Mouse (Mus musculus) cortical plate, adult 2 months (tissue): Measurements from ENCODE around the gene Ell. TPM values are rescaled to one million over a fixed set of nuclear protein-coding genes. Genes with fewer than 3 reads are reported as not detected.

Experiments used
- H3K27ac ChIP-seq: fragments of 200-500 bp; 2 replicates; pipeline ENCODE4 v1.5.1; 2012; ENCODE audit warnings: low read length, control low read depth, inconsistent platforms; ENCODE audit not compliant: insufficient read depth
- H3K4me1 ChIP-seq: fragments of 200-500 bp; 2 replicates; pipeline ENCODE4 v1.6.1; 2011; ENCODE audit warnings: low read length; ENCODE audit not compliant: control insufficient read depth, insufficient read depth
- H3K4me3 ChIP-seq: fragments of 200-500 bp; 2 replicates; pipeline ENCODE4 v1.5.1; 2011; ENCODE audit warnings: mild to moderate bottlenecking, low read length, control low read depth; ENCODE audit not compliant: insufficient read depth
- CTCF ChIP-seq: fragments of 200-500 bp; IDR thresholded peaks from 2 replicates; pipeline ENCODE4 v1.5.1; 2011; ENCODE audit warnings: mild to moderate bottlenecking, control low read depth, low read length; ENCODE audit not compliant: insufficient read depth; ENCODE audit errors: extremely low read depth
- POLR2A ChIP-seq: fragments of 200-500 bp; IDR thresholded peaks from 2 replicates; pipeline ENCODE4 v1.6.1; 2011; ENCODE audit warnings: mild to moderate bottlenecking, low read length, control low read depth; ENCODE audit not compliant: insufficient read depth; ENCODE audit errors: extremely low read depth
- polyA plus RNA-seq: library from polyadenylated mRNA; depleted of rRNA; stranded (reverse); fragments of >200 nt; gene quantifications from 2 replicates; pipeline ENCODE4 v1.2.3, GENCODE M21; 2012

The Ell gene
- polyA plus RNA-seq, 1 experiment, result 23.9 TPM

DNA sequence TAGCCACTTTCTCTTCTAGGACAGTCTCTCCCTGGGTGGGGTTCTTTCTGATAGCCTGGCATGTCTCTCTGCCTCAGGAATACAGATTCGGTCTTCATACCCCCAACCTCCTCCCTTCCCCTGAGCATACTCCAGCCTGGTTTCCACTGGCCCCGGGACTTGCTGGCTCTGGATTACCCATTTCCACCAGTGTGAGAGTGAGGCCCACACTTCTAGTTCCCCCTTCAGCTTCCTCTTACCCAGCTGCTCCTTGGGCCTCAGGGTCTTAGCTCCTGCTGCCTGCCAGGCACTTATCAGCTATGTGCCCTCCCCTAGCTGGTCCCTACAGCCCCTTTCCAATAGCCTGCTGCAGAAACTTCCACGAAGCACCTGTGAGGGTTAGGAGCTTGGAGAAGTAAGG is 76.6 kb downstream of the Ell start, which contains the start of gene Lrrc25:
Lrrc25 (plus strand) TSS at position 262 of the 400 bp plus-strand sequence.
- Histone ChIP-seq H3K27ac (no peak within 1 kb of the TSS), H3K4me1 (no peaks in the 10 kb centered on the region)
- TF ChIP-seq CTCF, result no peak
- TF ChIP-seq POLR2A, result no peak

DNA sequence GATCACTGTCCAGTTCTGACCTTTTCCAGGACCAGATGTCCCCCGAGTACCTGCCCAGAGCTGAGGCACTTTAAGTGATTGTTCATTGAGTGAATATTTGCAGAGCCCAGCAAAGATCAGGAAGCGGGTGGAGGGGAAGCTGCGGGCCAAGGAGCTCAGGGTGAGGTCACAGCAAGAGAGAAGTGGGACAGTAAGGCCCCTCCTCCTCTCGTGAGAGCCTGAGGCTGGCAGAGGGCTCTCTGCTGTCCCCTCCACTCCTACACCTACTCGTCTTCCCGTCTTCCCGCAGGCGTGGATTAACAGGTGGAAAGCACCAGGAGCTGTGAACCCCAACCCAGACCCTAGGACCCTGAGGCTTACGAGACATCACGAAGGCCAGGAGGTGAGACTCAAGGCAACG is 77.4 kb downstream of the Ell start:
- H3K4me3 ChIP-seq, result no peak overlapping the region
- no peak overlapping the region for H3K27ac ChIP-seq
- H3K4me1 ChIP-seq, result no peaks in the 10 kb centered on the region
- no peak for TF ChIP-seq POLR2A
- TF ChIP-seq CTCF, result no peak

More for the DNA sequence above, 76.6 kb downstream of the Ell start, which contains the start of gene Lrrc25:
- H3K4me3 ChIP-seq, result no peak within 1 kb of the TSS

DNA sequence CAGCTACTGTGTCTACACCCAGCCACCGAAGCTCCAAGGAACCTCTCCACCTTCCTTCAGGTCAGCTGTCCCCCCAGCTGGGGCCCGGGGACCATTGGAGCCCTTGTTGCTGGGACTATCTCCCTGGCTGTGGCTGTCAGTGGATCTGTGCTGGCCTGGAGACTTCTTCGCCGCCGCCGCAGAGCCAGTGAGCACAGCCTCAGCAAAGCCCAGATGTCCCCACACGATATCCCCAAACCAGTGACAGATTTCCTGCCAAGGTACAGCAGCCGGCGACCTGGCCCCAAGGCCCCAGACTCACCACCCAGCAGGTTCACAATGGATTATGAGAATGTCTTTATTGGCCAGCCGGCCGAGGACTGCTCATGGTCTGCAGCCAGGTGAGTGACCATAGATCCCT is 78.7 kb downstream of the Ell start:
- H3K4me1 ChIP-seq, result no peaks in the 10 kb centered on the region
- no peak overlapping the region for H3K27ac ChIP-seq
- no peak overlapping the region for H3K4me3 ChIP-seq
- TF ChIP-seq CTCF (no peak), POLR2A (no peak)

DNA sequence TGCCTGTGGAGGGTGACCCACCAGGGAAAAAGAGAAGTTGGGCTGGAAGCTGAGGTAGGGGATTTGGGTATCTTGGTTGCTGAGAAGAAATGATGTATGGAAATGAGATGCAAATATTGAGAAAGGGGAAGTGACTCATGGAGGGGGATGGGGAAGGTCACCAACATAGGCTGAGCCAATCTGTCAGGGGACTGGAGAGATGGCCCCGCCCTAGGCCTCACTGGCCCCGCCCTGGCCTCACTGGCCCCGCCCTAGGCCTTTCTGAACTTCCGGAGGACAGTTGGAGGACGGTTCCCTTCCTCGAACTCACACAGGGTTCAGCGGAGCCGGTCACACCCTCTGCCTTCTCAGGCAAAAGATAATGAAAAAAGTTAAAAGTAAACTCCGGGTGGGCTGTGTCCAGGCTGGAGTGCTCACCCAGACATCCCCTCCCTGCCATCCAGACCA is 79.7 kb downstream of the Ell start:
- Histone ChIP-seq H3K27ac (no peak overlapping the region), H3K4me1 (no peaks in the 10 kb centered on the region)

DNA sequence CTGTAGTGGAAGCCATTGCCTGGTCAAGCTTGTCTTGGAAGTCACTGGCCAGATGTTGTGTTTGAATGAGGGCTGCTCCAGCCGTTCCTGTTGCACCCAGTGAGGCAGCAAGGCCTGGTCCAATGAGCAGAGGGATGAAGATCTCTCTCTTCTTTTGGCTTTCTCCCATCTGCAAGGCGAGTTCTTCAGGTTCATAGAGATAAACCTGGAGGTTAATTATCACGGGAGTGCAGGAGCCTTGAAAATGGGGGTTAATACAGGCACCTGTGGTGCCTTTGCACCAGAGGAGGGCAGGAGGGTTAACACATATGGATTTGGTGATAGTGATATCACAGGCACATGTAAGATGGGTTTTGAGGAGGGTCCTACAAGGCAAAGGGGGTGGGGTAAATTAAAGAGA is 83.0 kb downstream of the Ell start:
- Histone ChIP-seq H3K27ac (no peak overlapping the region), H3K4me1 (no peaks in the 10 kb centered on the region), H3K4me3 (no peak overlapping the region)
- TF ChIP-seq POLR2A (no peak), CTCF (no peak)

More for the DNA sequence above, 79.7 kb downstream of the Ell start:
- TF ChIP-seq CTCF, result no peak
- no peak for TF ChIP-seq POLR2A
- no peak overlapping the region for H3K4me3 ChIP-seq

DNA sequence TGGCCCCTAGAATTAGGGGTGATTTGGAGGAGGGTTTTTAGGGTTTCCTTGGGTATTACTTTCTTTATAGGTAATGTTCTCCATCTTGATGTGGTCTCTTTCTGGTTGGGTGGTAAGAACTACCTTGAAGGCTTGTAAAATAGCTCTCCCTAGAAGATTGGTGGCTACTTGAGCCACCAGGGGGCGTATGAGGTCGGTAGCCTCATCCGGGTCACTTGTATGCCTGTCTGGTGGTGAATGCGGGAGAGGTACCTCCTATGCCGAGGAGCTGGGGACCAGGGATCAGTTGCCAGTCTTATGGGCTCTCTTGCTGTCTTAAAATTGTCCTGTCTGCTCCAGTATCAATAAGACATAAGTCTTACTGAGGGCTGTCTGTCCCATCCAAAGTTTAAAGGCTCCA is 85.8 kb downstream of the Ell start:
- TF ChIP-seq CTCF (peak; percentile 29; the same call in 1 of the 2 replicates), POLR2A (no peak)

DNA sequence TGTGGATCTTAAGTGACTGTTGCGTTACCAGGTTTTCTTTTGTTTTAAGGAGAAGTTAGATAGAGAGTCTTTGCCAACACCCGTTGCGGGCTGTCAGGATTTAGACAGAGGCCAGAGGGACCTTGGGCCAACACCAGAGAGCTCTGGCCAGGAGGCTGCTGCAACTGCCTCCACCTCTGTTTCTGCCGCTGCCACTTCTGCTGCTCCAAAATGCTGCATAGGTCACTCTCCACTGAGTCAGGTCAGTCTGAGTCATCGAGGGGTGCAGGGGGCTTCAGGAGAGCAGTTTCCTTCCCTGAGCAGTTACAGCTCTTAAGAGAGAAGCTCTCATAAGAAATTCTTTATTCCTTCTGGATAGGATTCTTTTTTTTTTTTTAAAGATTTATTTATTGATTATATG is 87.8 kb downstream of the Ell start:
- Histone ChIP-seq H3K4me1 (no peaks in the 10 kb centered on the region), H3K27ac (no peak overlapping the region), H3K4me3 (no peak overlapping the region)
- TF ChIP-seq POLR2A (no peak), CTCF (no peak)

More for the DNA sequence above, 85.8 kb downstream of the Ell start:
- Histone ChIP-seq H3K4me3 (no peak overlapping the region), H3K4me1 (no peaks in the 10 kb centered on the region), H3K27ac (no peak overlapping the region)

DNA sequence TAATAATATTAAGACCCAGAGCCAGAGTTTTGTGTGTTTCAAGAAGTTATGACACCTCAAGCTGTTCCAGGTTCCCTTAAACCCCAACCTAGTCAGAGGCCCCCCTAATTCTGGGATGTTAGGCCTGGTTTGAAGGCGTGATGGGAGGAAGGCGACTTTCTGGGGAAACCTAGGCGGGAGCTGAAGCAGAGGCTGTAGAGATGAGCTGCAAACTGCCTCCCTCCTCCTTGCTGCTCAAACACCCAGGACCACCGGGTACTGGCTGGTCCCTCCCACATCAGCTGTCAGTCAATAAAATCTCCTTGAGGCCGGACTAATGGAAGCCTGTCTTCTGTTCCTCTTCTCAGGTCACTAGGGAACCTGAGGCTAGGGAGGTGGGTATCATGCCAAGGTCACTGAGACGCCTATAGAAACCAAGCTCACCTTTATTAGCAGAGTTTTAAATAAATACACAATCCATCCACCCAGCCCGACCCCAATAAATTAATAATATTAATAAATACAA is 89.8 kb downstream of the Ell start:
- Histone ChIP-seq H3K4me1 (no peaks in the 10 kb centered on the region), H3K4me3 (peak overlapping the region; percentile 29; the same call in 1 of the 2 replicates), H3K27ac (no peak overlapping the region)
- TF ChIP-seq POLR2A (no peak), CTCF (no peak)

DNA sequence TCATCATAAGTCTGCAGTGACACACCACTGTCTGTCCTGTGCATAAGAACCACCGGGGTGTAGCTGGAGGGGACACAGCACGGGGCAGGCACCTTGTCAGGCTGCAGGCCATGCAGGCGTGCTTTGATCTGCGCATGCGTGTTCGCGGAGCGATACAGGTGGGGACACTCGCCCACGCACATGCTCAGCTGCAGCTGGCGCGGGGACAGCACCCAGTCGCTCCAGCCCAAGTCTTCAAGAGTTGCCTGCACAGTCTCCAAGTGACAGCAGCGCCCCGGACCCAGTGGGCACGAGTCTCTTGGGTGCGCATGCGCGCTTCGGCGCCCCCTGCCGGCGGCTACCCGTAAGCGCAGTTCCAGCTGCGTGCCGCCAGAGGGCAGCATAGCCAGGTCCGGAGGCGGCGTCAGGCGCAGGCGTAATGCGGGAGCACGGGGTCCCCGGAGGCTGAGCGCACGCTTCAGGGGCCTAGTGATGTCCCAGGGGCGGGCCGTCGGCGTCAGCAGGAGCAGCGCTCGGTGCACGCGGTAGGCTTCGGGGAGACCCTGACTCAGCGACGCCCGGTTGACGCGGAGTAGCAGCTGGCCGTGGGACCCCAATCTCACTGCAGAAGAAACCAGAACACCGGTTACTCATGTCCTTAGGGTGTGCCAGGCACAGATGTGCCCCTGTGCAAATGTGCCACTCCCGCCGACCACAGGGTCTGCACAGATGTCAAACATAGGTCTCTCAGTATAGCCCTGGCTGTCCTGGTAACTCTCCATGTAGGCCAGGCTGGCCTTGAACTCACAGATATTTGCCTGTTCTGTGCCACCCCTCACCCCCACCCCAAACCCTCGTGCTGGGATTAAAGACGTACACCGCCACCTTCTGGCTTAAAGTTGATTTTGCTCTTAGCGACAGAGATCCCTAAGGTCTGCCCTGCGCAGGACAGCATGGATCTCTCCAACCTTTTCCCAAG is 90.6 kb downstream of the Ell start:
- H3K27ac ChIP-seq, result peak overlapping the region; percentile 57
- TF ChIP-seq CTCF (peak; percentile 100), POLR2A (peak; percentile 61; the same call in 1 of the 2 replicates)
- H3K4me1 ChIP-seq, result no peaks in the 10 kb centered on the region
- peak overlapping the region; percentile 29 for H3K4me3 ChIP-seq
